9 mouse cellular contexts compared by ENCODE assay signal in the genomic region with DNA sequence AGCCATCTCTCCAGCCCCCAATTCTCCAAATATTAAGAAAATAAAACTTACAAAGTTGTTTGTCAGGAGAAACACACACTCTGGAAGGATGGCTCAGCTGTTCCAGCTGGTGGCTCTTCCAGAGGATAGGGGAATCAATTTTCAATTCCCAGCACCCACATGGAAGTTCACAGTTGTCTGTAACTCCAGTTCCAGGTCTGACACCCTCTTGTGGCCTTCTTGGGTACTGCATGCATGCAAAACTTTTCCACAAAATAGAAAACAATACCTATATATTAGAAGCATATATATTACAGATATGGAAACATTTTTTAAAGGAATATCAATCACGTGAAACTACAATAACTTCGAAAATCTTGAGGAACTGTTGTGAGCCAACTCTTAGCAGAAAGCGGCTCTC. TPM values are rescaled to one million over a fixed set of nuclear protein-coding genes. Genes with fewer than 3 reads are reported as not detected.
DNase-seq lines count a peak whose midpoint lies in the region; TF ChIP-seq lines count a peak whose summit lies in the region.
"Had no signal": no experiment of that assay in that cellular context is flagged by ENCODE, and none has a peak within 500 bp of the region (broad histone marks: within the 10 kb centered on the region; RNA-seq: fewer than 3 reads in every experiment).

No protein-coding gene starts in this region.

- H3K4me3 ChIP-seq in left cerebral cortex, adult 2 months, result no peak overlapping the region
- H3K4me3 ChIP-seq: limb, embryonic 12.5 days had no signal

- TF ChIP-seq CTCF in left cerebral cortex, adult 2 months (IDR thresholded peaks at IDR 0.05), result peak; percentile 80

- peak; percentile 31 to 47 for DNase-seq in adrenal gland, adult 18-20 months (ENCODE audit: low spot score in 2 of 2)
- no peak for DNase-seq in adrenal gland, adult 8-10 months
- DNase-seq in left cerebral cortex, adult 2 months (ENCODE audit: extremely low spot score in 1 of 2, low spot score in 2 of 2), result no peak
- DNase-seq in left cerebral cortex, postnatal 14 days (ENCODE audit: low spot score in 2 of 2), result no peak
- DNase-seq in urinary bladder, postnatal 25 days (ENCODE audit: low spot score), result peak; percentile 43
- no peak for DNase-seq in urinary bladder, postnatal 4 days (ENCODE audit: low spot score in 2 of 2)
- DNase-seq in T-cell, adult 2 months (ENCODE audit: low spot score), result no peak
- DNase-seq in ovary, postnatal 10 days (ENCODE audit: low spot score), result no peak

- H3K27ac ChIP-seq in left cerebral cortex, adult 2 months, result no peak overlapping the region
- H3K27ac ChIP-seq: limb, embryonic 12.5 days had no signal

- intact Hi-C loops in left cerebral cortex, adult 2 months (cut with DNase I), result no loop called here
- intact Hi-C loops in left cerebral cortex, postnatal 14 days (cut with DNase I), result no loop called here

RNA-seq across cellular contexts. Expression of a gene that starts 19.7 kb away (rescaled TPM):
- total RNA-seq in adrenal gland, adult 18-20 months (2021), result 10 to 100 TPM; 59.9 to 66.0 TPM
- 10 to 100 TPM; 53.1 to 71.1 (median 66.6) TPM for total RNA-seq in adrenal gland, adult 8-10 months (2022)
- 100 to 1,000 TPM; 159 to 176 TPM for total RNA-seq in left cerebral cortex, adult 2 months (2021)
- 100 to 1,000 TPM; 173 to 174 TPM for total RNA-seq in left cerebral cortex, postnatal 14 days (2021)

RNA-seq across cellular contexts. Expression of a gene that starts 27.8 kb away (rescaled TPM):
- 1 to 10 TPM in 1 of 2 experiments, not detected in 1; 3.0 TPM for total RNA-seq in adrenal gland, adult 18-20 months (2021)
- 1 to 10 TPM in 2 of 4 experiments, under 1 TPM in 2; 0.15 to 4.7 (median 1.6) TPM for total RNA-seq in adrenal gland, adult 8-10 months (2022)
- 1 to 10 TPM; 4.9 to 8.1 TPM for total RNA-seq in left cerebral cortex, adult 2 months (2021)
- 1 to 10 TPM; 3.1 to 4.7 TPM for total RNA-seq in left cerebral cortex, postnatal 14 days (2021)

RNA-seq across cellular contexts. Expression of a gene that starts 59.5 kb away (rescaled TPM):
- total RNA-seq in adrenal gland, adult 18-20 months (2021), result 100 to 1,000 TPM; 472 to 530 TPM
- 100 to 1,000 TPM; 496 to 577 (median 521) TPM for total RNA-seq in adrenal gland, adult 8-10 months (2022)
- 100 to 1,000 TPM; 268 to 280 TPM for total RNA-seq in left cerebral cortex, adult 2 months (2021)
- 100 to 1,000 TPM; 219 to 256 TPM for total RNA-seq in left cerebral cortex, postnatal 14 days (2021)

Comparison
In these comparisons a context has a peak if more than half of its experiments do, and no peak if none do; other contexts are left out.
1. DNase-seq: peak in adrenal gland, adult 18-20 months (2 of 2) and urinary bladder, postnatal 25 days (single experiment); none in adrenal gland, adult 8-10 months (single experiment), left cerebral cortex, adult 2 months (0 of 2), left cerebral cortex, postnatal 14 days (0 of 2), urinary bladder, postnatal 4 days (0 of 2), T-cell, adult 2 months (single experiment) and ovary, postnatal 10 days (single experiment).